ENCODE assay signal across 18 mouse cellular contexts in the genomic region with DNA sequence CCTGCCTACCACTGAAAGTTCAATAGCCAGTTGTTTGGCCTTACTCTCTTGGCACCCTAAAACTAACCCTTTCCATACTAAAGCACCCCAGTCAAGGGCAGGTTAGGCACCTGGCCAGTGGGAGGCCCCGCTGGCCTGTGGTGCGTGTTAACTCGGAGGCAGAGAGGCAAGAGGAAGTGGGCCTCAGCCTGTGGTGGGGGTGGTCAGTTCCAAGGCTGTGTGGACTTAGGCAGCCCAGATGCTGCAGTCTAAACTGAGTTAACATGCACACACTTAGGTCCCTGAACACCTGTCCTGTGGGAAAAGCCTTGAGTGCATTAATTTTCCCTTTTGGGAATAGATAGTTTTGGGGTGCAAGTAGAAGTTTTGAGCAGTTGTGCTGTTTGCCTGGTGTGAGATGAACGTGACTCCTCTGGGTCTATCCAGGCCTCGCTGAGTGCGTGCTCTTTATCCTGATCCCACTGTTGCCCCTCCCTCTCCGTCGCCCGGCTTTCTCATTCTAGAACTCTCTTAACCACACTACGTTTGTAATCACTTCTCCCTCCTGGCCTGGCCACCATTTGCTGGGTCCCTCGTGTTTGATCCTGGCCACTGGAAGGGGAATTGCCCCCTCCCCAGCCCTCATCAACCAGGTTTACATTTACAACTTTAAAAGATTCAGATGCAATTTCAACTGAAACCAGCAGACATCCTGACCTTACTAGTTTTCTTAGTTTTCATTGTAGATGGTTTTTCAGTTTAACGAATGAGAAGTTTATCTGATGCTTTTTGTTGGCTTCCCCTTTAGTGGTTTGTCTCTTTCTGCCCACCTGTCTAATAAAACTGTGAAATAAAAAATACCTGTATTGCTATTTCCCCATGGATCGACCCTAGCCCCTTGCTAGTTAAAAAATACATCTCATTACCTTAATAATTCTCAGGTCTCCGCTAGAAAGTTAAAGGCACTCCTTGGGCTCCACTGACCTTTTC. TPM values are rescaled to one million over a fixed set of nuclear protein-coding genes. Genes with fewer than 3 reads are reported as not detected.
A peak's percentile ranks its signal among the peaks of the same experiment; 100 is the strongest.
DNase-seq lines count a peak whose midpoint lies in the region; ATAC-seq and TF ChIP-seq lines count a peak whose summit lies in the region.
"Had no signal": no experiment of that assay in that cellular context is flagged by ENCODE, and none has a peak within 500 bp of the region (broad histone marks: within the 10 kb centered on the region; RNA-seq: fewer than 3 reads in every experiment).

No protein-coding gene starts in this region.

- H3K9ac ChIP-seq in kidney, postnatal 0 days (ENCODE audit: low read depth, low read length) = no peak overlapping the region
- H3K9ac ChIP-seq in kidney, embryonic 14.5 days (ENCODE audit: low read depth, low read length) = no peak overlapping the region
- peak overlapping the region; percentile 43 for H3K9ac ChIP-seq in MEL (ENCODE audit: control insufficient read depth, low read depth, low read length, poor library complexity, severe bottlenecking)
- H3K9ac ChIP-seq in liver, embryonic 12.5 days = no peak overlapping the region
- no peak overlapping the region for H3K9ac ChIP-seq in stomach, embryonic 16.5 days (ENCODE audit: low read length)
- H3K9ac ChIP-seq in midbrain, embryonic 16.5 days (ENCODE audit: low read depth, low read length) = no peak overlapping the region
- H3K9ac ChIP-seq: hindbrain, embryonic 13.5 days; midbrain, embryonic 13.5 days; stomach, embryonic 15.5 days had no signal

- no peak overlapping the region for H3K4me3 ChIP-seq in kidney, postnatal 0 days (replicated peaks; ENCODE audit: low read depth, low read length)
- H3K4me3 ChIP-seq in kidney, embryonic 14.5 days (ENCODE audit: low read length) = no peak overlapping the region
- no peak overlapping the region for H3K4me3 ChIP-seq in MEL (ENCODE audit: control insufficient read depth in 1 of 2, insufficient read depth in 1 of 2, low read depth in 2 of 2, low read length in 2 of 2)
- no peak overlapping the region for H3K4me3 ChIP-seq in liver, embryonic 12.5 days
- H3K4me3 ChIP-seq in stomach, embryonic 16.5 days (replicated peaks; ENCODE audit: low read length) = no peak overlapping the region
- no peak overlapping the region for H3K4me3 ChIP-seq in midbrain, embryonic 16.5 days (ENCODE audit: low read depth, low read length)
- H3K4me3 ChIP-seq: hindbrain, embryonic 13.5 days; midbrain, embryonic 13.5 days; stomach, embryonic 15.5 days had no signal

- H3K4me2 ChIP-seq in kidney, postnatal 0 days (ENCODE audit: low read length) = no peak overlapping the region
- no peak overlapping the region for H3K4me2 ChIP-seq in kidney, embryonic 14.5 days (replicated peaks; ENCODE audit: low read depth, low read length)
- no peak overlapping the region for H3K4me2 ChIP-seq in liver, embryonic 12.5 days
- no peak overlapping the region for H3K4me2 ChIP-seq in stomach, embryonic 16.5 days (ENCODE audit: low read depth, low read length)
- H3K4me2 ChIP-seq in midbrain, embryonic 16.5 days (ENCODE audit: low read length) = no peak overlapping the region
- H3K4me2 ChIP-seq: hindbrain, embryonic 13.5 days; midbrain, embryonic 13.5 days; stomach, embryonic 15.5 days had no signal

- H3K27me3 ChIP-seq in kidney, postnatal 0 days (ENCODE audit: insufficient read depth, low read length) = no peaks in the 10 kb centered on the region
- no peaks in the 10 kb centered on the region for H3K27me3 ChIP-seq in kidney, embryonic 14.5 days (ENCODE audit: control insufficient read depth, insufficient read depth, low read length)
- no peaks in the 10 kb centered on the region for H3K27me3 ChIP-seq in MEL (ENCODE audit: control insufficient read depth in 1 of 2, insufficient read depth in 2 of 2, low read length in 2 of 2)
- no peaks in the 10 kb centered on the region for H3K27me3 ChIP-seq in liver, embryonic 12.5 days (replicated peaks)
- H3K27me3 ChIP-seq in stomach, embryonic 16.5 days (ENCODE audit: control insufficient read depth, insufficient read depth, low read length) = no peaks in the 10 kb centered on the region
- H3K27me3 ChIP-seq in midbrain, embryonic 16.5 days (ENCODE audit: control insufficient read depth, insufficient read depth, low read depth, low read length) = no peaks in the 10 kb centered on the region
- H3K27me3 ChIP-seq: hindbrain, embryonic 13.5 days; midbrain, embryonic 13.5 days; stomach, embryonic 15.5 days had no signal

- peak; percentile 76 to 90 for TF ChIP-seq EP300 in MEL (IDR thresholded peaks at IDR 0.05; ENCODE audit: low read depth in 1 of 2, low read length in 2 of 2)

- H3K27ac ChIP-seq in kidney, postnatal 0 days = peak overlapping the region; percentile 19; the same call in 1 of the 2 replicates
- no peak overlapping the region for H3K27ac ChIP-seq in kidney, embryonic 14.5 days (ENCODE audit: low read depth, low read length)
- peak overlapping the region; percentile 85 for H3K27ac ChIP-seq in MEL (ENCODE audit: control insufficient read depth, low read depth, low read length)
- peak overlapping the region; percentile 32 for H3K27ac ChIP-seq in liver, embryonic 12.5 days
- H3K27ac ChIP-seq in stomach, embryonic 16.5 days (ENCODE audit: low read length) = peak overlapping the region; percentile 34
- H3K27ac ChIP-seq in midbrain, embryonic 16.5 days (ENCODE audit: low read length) = no peak overlapping the region
- H3K27ac ChIP-seq: stomach, embryonic 15.5 days had no signal

- WGBS in kidney, postnatal 0 days = 49% methylated on average over 14 of the region's 14 CpGs
- 56% methylated on average over 14 of the region's 14 CpGs for WGBS in kidney, embryonic 14.5 days
- 34% methylated on average over 14 of the region's 14 CpGs for WGBS in liver, embryonic 12.5 days (ENCODE audit: insufficient replicate concordance)
- WGBS in stomach, embryonic 16.5 days = 62% methylated on average over 14 of the region's 14 CpGs
- WGBS in midbrain, embryonic 16.5 days = 74% methylated on average over 14 of the region's 14 CpGs

- H3K4me1 ChIP-seq in kidney, postnatal 0 days (replicated peaks; ENCODE audit: insufficient read depth, low read length) = no peaks in the 10 kb centered on the region
- no peaks in the 10 kb centered on the region for H3K4me1 ChIP-seq in kidney, embryonic 14.5 days (ENCODE audit: control insufficient read depth, insufficient read depth, low read length)
- H3K4me1 ChIP-seq in MEL (ENCODE audit: control insufficient read depth in 1 of 2, insufficient read depth in 2 of 2, low read length in 2 of 2) = peaks cover 21% of the 10 kb centered on the region in 2 experiments
- H3K4me1 ChIP-seq in liver, embryonic 12.5 days = peaks cover 9% of the 10 kb centered on the region
- H3K4me1 ChIP-seq in stomach, embryonic 16.5 days (ENCODE audit: control insufficient read depth, insufficient read depth, low read length) = no peaks in the 10 kb centered on the region; the same call in 1 of the 2 replicates
- no peaks in the 10 kb centered on the region for H3K4me1 ChIP-seq in midbrain, embryonic 16.5 days (ENCODE audit: control insufficient read depth, insufficient read depth, low read length)
- H3K4me1 ChIP-seq: hindbrain, embryonic 13.5 days; midbrain, embryonic 13.5 days; stomach, embryonic 15.5 days had no signal

- no peak for TF ChIP-seq RAD21 in MEL (IDR thresholded peaks at IDR 0.05; ENCODE audit: low read depth, low read length)

- DNase-seq in kidney, postnatal 0 days (ENCODE audit: low spot score) = no peak
- DNase-seq in MEL (ENCODE audit: low read depth, low spot score) = peak; percentile 77
- no peak for DNase-seq in embryo, embryonic 11 days
- DNase-seq: adrenal gland, postnatal 36 days; cerebellum, adult 9-10 months; kidney, adult 11 months; kidney, postnatal 4 days; lung, postnatal 14 days; right cerebral cortex, adult 18-20 months; thymus, postnatal 4 days had no signal

- no peak for ATAC-seq in kidney, postnatal 0 days (replicated peaks; ENCODE audit: low FRiP score, low read depth)
- no peak for ATAC-seq in kidney, embryonic 14.5 days (ENCODE audit: low FRiP score, low TSS enrichment)
- ATAC-seq in liver, embryonic 12.5 days = no peak; the same call in 1 of the 2 replicates
- ATAC-seq in stomach, embryonic 16.5 days (ENCODE audit: insufficient read depth, low FRiP score) = no peak
- ATAC-seq in midbrain, embryonic 16.5 days = no peak
- ATAC-seq: activated CD4-positive, CD25-positive, alpha-beta regulatory T cell, adult 4 months; midbrain, embryonic 13.5 days had no signal

- no peak for TF ChIP-seq CTCF in kidney, postnatal 0 days (IDR thresholded peaks at IDR 0.05; ENCODE audit: low read depth)
- TF ChIP-seq CTCF in MEL (IDR thresholded peaks at IDR 0.05 in 2 of 3, conservative IDR thresholded peaks at IDR 0.05 in 1 of 3; ENCODE audit: control insufficient read depth in 1 of 3, insufficient read depth in 1 of 3, low read depth in 2 of 3, low read length in 3 of 3, poor library complexity in 1 of 3, severe bottlenecking in 1 of 3) = no peak

- no peaks in the 10 kb centered on the region for H3K79me2 ChIP-seq in MEL (ENCODE audit: control insufficient read depth, insufficient read depth, low read length, poor library complexity)

- no peaks in the 10 kb centered on the region for H3K9me3 ChIP-seq in kidney, postnatal 0 days (replicated peaks; ENCODE audit: low read length)
- no peaks in the 10 kb centered on the region for H3K9me3 ChIP-seq in kidney, embryonic 14.5 days (ENCODE audit: control insufficient read depth, low read length)
- no peaks in the 10 kb centered on the region for H3K9me3 ChIP-seq in MEL (replicated peaks; ENCODE audit: insufficient read depth, low read length)
- no peaks in the 10 kb centered on the region for H3K9me3 ChIP-seq in liver, embryonic 12.5 days (replicated peaks)
- H3K9me3 ChIP-seq in stomach, embryonic 16.5 days (replicated peaks; ENCODE audit: control insufficient read depth, low read length) = no peaks in the 10 kb centered on the region
- no peaks in the 10 kb centered on the region for H3K9me3 ChIP-seq in midbrain, embryonic 16.5 days (replicated peaks; ENCODE audit: control insufficient read depth, low read length, poor library complexity, severe bottlenecking)
- H3K9me3 ChIP-seq: hindbrain, embryonic 13.5 days; midbrain, embryonic 13.5 days; stomach, embryonic 15.5 days had no signal

- H3K36me3 ChIP-seq in kidney, postnatal 0 days (ENCODE audit: insufficient read depth, low read length) = peaks cover 73% of the 10 kb centered on the region
- H3K36me3 ChIP-seq in kidney, embryonic 14.5 days (ENCODE audit: control insufficient read depth, insufficient read depth, low read length) = peaks cover 85% of the 10 kb centered on the region
- H3K36me3 ChIP-seq in MEL (ENCODE audit: control insufficient read depth in 1 of 2, insufficient read depth in 2 of 2, low read length in 2 of 2) = peaks cover 11 to 24% of the 10 kb centered on the region in 2 experiments
- peaks cover 93% of the 10 kb centered on the region for H3K36me3 ChIP-seq in liver, embryonic 12.5 days
- peaks cover 20% of the 10 kb centered on the region for H3K36me3 ChIP-seq in stomach, embryonic 16.5 days (ENCODE audit: control insufficient read depth, insufficient read depth, low read length)
- H3K36me3 ChIP-seq in midbrain, embryonic 16.5 days (ENCODE audit: control insufficient read depth, insufficient read depth, low read length) = peaks cover 22% of the 10 kb centered on the region

- TF ChIP-seq POLR2A in MEL (IDR thresholded peaks at IDR 0.05; ENCODE audit: control insufficient read depth in 1 of 2, insufficient read depth in 1 of 2, low read depth in 1 of 2, low read length in 2 of 2, poor library complexity in 1 of 2) = no peak; a peak in 1 of 4 replicates

RNA-seq across cellular contexts. Expression of gene Ube2r2, which starts 57.3 kb away (rescaled TPM):
- polyA plus RNA-seq in kidney, postnatal 0 days (2015; fragmentation: Nextera tagmentation; extraction: Ambion mirVana) = 87.7 and 93.9 TPM in 2 replicates
- polyA plus RNA-seq in kidney, embryonic 14.5 days (2014; fragmentation: Nextera tagmentation; extraction: Ambion mirVana) = 97.6 and 103 TPM in 2 replicates
- total RNA-seq in MEL (2012; rRNA removed) = 24.5 and 28.2 TPM in 2 replicates
- 10 to 100 TPM; 70.1 to 94.1 TPM for polyA plus RNA-seq in MEL (2012; ENCODE audit: insufficient read depth in 1 of 2, insufficient read length in 2 of 2, low read depth in 1 of 2, low replicate concordance in 2 of 2, missing spikeins in 1 of 2)
- 39.9 and 44.8 TPM in 2 replicates for polyA plus RNA-seq in liver, embryonic 12.5 days (2016; fragmentation: Nextera tagmentation; extraction: Ambion mirVana)
- 54.7 and 59.9 TPM in 2 replicates for polyA plus RNA-seq in stomach, embryonic 16.5 days (2015; fragmentation: Nextera tagmentation; extraction: Ambion mirVana)
- polyA plus RNA-seq in midbrain, embryonic 16.5 days (2015; fragmentation: Nextera tagmentation; extraction: Ambion mirVana) = 51.1 and 57.5 TPM in 2 replicates

Comparison
In these comparisons a context has a peak if more than half of its experiments do, and no peak if none do; other contexts are left out.
1. H3K27ac ChIP-seq: peak in kidney, postnatal 0 days (single experiment), MEL (single experiment), liver, embryonic 12.5 days (single experiment) and stomach, embryonic 16.5 days (single experiment); none in kidney, embryonic 14.5 days (single experiment) and midbrain, embryonic 16.5 days (single experiment).